Mouse (Mus musculus): ENCODE data around the gene Pcbp3.

Pcbp3 gene

DNA sequence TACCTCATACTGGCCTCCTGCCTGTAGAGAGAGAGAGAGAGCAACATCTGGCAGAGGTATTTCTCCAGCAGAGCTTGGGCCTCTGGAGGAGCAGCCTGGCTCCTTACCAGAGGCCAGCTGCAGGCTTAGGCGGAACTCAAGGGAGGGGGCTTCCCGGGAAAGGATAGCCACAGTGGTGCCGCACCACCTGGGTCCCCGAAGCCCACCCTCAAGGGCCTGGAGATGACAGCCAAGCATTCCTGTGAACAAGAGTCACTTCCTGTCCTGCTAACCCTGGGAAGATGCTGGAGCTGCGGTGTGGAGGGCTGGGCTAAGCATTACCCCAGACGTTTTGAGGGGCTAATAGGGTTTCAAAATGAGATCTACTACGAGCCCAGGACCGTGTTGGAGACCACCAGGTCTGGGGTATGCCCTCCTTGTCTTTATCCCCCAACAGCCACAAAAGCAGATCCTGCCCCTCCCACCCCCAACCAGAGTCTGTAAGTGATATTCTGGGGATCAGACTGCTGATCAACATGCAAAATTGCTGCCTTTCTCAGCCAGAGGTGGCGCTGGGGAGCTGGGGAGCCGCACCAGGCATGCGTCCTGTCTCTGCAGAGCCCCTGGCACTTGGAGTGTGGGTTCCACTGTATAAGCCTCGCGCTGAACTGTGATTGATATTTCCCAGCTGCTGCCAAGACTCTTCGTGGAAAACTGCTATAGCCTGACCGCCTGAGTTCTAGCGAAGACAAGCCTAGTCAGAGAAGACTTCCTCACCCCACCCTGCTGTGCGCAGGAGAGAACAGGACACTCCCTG lies 228.6 kb downstream of the Pcbp3 start:
- ChIA-PET POLR2A (interaction anchor here in 2 of 4 experiments (0.7 to 1.6 kb wide), 7 partner anchors 9 to 388 kb away, joined by 3 to 6 read pairs (median 3); partner anchors contain the start of genes Col6a2 (in 1 of the 2) and Dip2a (in 1 of the 2)), CTCF (interaction anchor here (0.5 to 2.8 kb wide), 27 partner anchors 9 to 1666 kb away, joined by 3 to 14 read pairs (median 4); partner anchors contain the start of gene Col6a2 (in 2 of the 4))

DNA sequence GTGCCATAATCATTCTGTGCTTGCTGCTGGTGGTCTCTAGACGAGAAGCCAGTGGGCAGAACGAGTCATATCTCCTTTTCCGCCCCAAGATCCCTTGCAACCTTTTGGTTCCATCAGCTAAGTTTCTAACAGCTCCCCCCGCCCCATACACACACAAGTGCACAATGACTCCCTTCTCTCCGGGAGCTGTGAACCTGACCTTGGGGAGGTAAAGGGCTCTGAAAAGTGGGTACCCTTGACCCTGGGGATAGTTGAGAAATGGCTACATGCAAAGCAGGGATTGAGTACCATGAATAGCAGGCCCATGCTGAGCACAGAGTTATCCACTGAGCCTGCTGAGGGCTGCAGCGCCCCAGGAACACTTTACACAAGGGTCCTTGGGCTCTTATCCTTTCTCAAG lies 229.3 kb downstream of the Pcbp3 start:
- ChIA-PET POLR2A (interaction anchor here in 3 of 4 experiments (0.8 to 1.6 kb wide), 4 partner anchors 9 to 292 kb away, joined by 3 to 4 read pairs (median 4); partner anchors contain the start of genes AC141477.1 (in 1 of the 3) and Col6a2 (in 1 of the 3)), CTCF (interaction anchor here in 3 of 4 experiments (0.5 to 2.8 kb wide), 13 partner anchors 8 to 340 kb away, joined by 3 to 14 read pairs (median 4); partner anchors contain the start of gene Col6a2 (in 2 of the 3))

DNA sequence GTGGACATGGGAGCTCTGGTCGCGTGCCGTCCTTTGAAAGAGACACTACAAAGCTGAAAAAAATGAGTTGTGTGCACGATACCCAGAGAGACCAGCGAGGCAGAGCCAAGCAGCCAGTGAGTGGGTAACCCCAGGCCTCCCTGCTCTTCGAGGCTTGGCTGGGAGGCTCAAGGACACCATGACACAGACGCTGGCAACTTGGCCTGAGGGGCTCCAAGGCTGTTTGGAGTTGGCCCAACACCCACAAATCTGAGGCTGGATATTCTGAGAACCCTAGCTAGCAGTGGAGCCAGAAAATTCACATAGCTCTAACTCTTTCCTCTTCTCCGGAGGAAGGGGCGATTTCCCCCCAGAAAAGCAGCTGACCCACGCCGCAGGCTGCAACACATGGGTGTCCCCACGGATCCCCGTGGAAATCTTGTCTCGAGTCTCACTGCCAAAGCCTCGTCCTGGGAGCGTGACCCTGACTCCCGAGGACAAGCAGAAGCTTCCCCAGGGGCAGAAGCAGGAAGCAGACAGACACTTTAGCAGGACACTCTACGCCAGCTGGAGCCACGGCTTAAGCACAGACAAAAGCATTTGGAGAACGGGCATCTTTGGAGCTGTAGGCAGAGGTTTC lies 230.0 kb downstream of the Pcbp3 start:
- CTCF ChIA-PET: interaction anchor here in 3 of 4 experiments (0.6 to 2.8 kb wide), 5 partner anchors 108 to 240 kb away, joined by 3 to 14 read pairs (median 3); partner anchors contain the start of gene Col6a2 (in 2 of the 3)
- POLR2A ChIA-PET: interaction anchor here in 2 of 4 experiments (0.8 to 1.6 kb wide), 5 partner anchors 9 to 291 kb away, joined by 3 to 4 read pairs (median 3); partner anchors contain the start of genes AC141477.1 (in 1 of the 2) and Col6a2 (in 1 of the 2)

GRCm38 (mm10) chr10:76729631-76730620 lies 231.8 kb downstream of the Pcbp3 start:
- POLR2A ChIA-PET: no interaction called here
- CTCF ChIA-PET: interaction anchor here in 3 of 4 experiments (0.8 to 2.6 kb wide), 7 partner anchors 107 to 403 kb away, joined by 3 to 18 read pairs (median 8); partner anchors contain the start of gene Col6a2 (in 2 of the 3)

DNA sequence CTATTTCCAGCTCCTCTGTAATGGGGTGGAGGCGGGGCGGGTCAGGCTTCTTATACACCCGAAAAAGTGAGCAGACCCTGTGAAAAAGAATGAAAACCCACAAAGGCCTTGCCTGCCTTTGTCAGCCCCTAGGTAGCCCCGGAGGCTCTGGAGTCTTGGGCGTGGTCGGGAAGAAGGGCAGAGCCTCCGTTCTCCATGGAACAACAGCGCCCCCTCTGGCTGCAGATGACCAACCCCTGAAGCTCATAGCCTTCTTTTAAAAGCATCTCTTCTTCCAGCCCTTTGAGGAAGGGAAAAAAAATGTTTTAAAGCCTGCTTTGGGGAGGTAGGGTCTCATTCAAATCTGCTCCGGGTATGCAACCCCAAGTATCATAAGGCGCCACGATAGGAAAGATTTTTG lies 233.3 kb downstream of the Pcbp3 start:
- ChIA-PET CTCF (interaction anchor here in 3 of 4 experiments (0.6 to 2.7 kb wide), 29 partner anchors 8 to 608 kb away, joined by 3 to 18 read pairs (median 4); partner anchors contain the start of gene Col6a2 (in 3 of the 3)), POLR2A (interaction anchor here in 2 of 4 experiments (0.6 to 1.4 kb wide), 11 partner anchors 10 to 383 kb away, joined by 3 to 4 read pairs (median 3); partner anchors contain the start of genes Col6a2 (in 1 of the 2), Dip2a (in 1 of the 2) and Lss (in 1 of the 2))

DNA sequence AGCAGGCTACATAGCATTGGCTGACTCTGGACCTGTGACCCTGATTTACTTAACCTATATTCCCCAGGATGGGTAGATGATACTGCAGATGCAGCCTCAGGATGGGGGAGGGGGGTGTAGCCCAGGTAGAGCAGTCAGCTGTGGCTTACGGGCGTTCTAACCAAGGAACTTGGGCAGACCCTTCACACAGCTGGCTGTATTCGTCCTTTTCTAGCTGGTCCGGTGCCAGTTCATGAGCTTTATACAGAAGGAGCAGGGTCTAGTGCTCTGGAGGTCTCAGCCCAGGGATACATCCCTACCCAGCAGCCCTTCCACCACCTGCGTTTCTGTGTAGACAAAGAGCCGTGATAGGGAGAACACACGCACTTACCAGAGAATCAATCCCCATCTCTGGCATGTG lies 234.4 kb downstream of the Pcbp3 start:
- CTCF ChIA-PET: interaction anchor here in 3 of 4 experiments (0.6 to 2.7 kb wide), 7 partner anchors 104 to 688 kb away, joined by 3 to 18 read pairs (median 4); partner anchors contain the start of gene Col6a2 (in 1 of the 3)
- POLR2A ChIA-PET: no interaction called here

DNA sequence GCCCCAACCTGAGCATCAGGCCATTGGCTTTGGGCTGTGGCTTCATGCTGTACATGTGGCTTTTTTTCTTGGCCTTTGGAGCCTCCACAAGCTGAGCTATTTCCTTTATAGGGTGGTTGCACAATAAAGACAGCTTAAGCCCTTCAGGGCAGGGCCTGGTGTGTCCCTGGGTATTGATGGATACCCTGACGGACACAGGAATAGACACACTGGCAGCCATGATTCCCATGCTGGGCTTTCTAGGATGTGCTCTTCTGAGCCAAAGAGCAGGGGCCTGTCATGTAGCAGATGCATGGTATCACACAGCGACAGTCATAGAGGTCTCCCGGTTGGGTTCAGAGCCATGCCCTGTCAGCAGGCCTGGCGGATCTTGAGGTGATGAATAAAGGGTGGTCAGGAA lies 234.8 kb downstream of the Pcbp3 start:
- CTCF ChIA-PET: interaction anchor here in 2 of 4 experiments (0.6 to 2.7 kb wide), 2 partner anchors 103 to 688 kb away, joined by 4 to 18 read pairs; partner anchors contain the start of gene Col6a2 (in 1 of the 2)
- POLR2A ChIA-PET: no interaction called here

DNA sequence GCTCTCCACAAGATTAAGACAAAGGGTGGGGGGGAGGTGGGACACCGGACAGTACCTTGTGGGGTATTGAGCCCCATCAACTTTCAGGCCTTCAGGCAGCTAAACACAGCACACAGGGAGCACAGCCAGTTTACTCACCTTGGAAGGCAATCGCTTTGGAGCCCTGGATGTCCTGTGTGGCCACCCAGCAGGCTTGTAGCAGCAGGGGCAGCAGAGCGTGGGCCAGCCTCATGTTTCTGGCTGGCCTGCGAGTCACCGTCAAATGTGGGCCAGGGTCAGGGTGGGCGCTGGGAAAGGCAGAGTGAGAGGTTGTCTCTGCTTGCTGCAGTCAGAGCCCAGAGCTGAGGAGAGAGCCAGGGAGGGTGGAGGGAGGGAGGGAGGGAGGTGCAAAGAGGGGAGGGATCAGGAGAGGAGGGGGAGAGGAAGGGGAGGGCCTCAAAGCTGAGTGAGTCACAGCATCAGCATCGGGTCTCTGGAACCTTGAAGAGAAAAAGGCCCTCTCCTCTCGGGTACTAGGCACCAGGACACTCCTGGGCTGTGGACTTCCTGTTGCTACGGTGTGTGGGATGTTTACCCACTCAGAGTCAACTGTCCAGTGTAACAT lies 235.9 kb downstream of the Pcbp3 start, which contains the start of gene Col6a1:
Col6a1 (minus strand) TSS at position 487 of the 604 bp plus-strand sequence.
- POLR2A ChIA-PET: interaction anchor here in 1 of 4 experiments (0.6 to 2.9 kb wide), 3 partner anchors 13 to 334 kb away, joined by 3 to 11 read pairs (median 4); no protein-coding TSS in a partner anchor
- CTCF ChIA-PET: interaction anchor here in 2 of 4 experiments (0.6 to 1.2 kb wide), 5 partner anchors 11 to 608 kb away, joined by 3 to 4 read pairs (median 3); no protein-coding TSS in a partner anchor

DNA sequence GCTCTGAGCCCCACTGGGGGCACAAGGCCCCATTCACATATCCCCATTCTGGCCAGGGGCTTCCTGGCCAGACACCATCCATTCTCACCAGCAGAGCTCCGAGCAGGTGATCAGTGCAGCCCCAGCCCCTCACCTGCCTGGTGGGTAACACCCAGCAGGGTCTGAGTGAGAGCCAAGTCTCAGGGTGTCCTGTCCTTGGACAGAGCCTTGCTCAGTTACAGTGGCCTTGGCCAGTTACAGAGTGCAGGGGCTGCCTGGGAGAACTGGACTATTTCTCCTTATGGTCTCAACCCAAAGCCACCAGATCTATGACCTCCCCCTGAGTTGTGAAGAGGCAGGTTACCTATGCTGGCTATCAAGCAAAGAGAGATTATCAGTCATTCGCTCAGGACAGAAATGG lies 236.6 kb downstream of the Pcbp3 start:
- CTCF ChIA-PET: interaction anchor here in 2 of 4 experiments (0.6 to 1.2 kb wide), 4 partner anchors 8 to 607 kb away, joined by 3 to 5 read pairs (median 4); no protein-coding TSS in a partner anchor
- POLR2A ChIA-PET: interaction anchor here in 1 of 4 experiments (1.5 to 2.9 kb wide), 2 partner anchors 12 to 59 kb away, joined by 3 to 11 read pairs; no protein-coding TSS in a partner anchor

- POLR2A ChIA-PET: interaction anchor here in 2 of 4 experiments (0.7 to 2.9 kb wide), 4 partner anchors 9 to 110 kb away, joined by 3 to 11 read pairs (median 4); no protein-coding TSS in a partner anchor
- CTCF ChIA-PET: interaction anchor here in 1 of 4 experiments (1.0 to 1.3 kb wide), 3 partner anchors 9 to 315 kb away, joined by 3 to 5 read pairs (median 3); partner anchors contain the start of gene Col6a2
Observed at GRCm38 (mm10) chr10:76724231-76724736, 237.4 kb downstream of the Pcbp3 start.

DNA sequence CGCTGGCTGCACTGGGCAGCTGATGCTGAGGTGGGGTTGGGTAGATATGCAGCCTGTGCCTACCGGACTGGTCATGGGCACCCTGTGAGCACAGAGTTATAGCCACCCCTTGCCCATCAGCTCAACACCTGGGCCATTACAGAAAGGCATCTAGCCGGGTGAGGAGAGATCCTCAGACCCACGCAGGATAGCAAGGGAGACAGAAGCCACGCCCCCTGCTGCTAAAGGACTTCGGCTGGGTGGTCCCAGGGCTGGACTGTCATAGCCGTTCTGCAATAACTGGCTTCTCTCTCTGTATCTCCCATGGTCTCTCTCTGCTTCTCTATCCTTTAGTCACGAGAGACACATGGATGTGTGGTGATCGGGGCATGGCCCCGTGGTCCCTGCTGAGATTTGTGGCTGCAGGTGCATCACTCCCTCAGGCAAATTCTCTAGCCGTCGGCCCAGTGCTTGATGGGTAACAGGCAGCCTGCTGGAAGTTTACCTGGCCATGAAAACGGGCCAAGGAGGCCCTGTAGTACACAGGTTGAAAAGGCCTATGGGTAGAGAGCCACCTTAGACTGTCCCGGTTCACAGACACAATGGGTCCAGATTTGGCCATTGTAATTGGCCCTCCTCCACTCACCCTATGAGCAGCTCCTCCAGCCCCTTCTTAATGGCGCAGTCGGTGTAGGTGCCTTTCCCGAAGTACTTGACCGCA lies 238.8 kb downstream of the Pcbp3 start:
- POLR2A ChIA-PET: interaction anchor here in 2 of 4 experiments (0.5 to 2.9 kb wide), 7 partner anchors 9 to 787 kb away, joined by 3 to 11 read pairs (median 4); partner anchors contain the start of gene Col6a2 (in 1 of the 2)
- CTCF ChIA-PET: interaction anchor here in 3 of 4 experiments (0.5 to 1.3 kb wide), 4 partner anchors 10 to 994 kb away, joined by 3 to 5 read pairs (median 4); no protein-coding TSS in a partner anchor

- CTCF ChIA-PET: no interaction called here
- POLR2A ChIA-PET: no interaction called here
Observed at GRCm38 (mm10) chr10:76721746-76722145, 239.9 kb downstream of the Pcbp3 start.

DNA sequence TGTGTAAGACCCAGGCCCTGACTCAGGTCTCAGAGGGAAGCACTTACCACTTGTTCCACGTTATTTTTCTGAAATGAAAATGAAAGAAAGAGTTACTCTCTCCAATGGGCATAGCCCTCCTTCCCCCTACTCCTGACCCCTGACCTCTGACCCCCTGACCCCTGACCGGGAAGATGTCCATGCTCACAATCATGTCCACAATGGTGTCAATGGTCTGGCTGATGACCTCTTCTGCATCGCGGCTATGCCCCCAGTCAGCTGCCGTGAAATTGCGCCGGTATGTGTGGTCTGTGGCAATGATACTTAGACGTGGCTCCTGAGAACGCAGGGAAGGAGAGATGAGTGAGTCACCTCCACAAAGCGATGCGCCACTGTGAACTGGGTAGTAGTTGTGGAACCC lies 240.5 kb downstream of the Pcbp3 start:
- CTCF ChIA-PET: no interaction called here

GRCm38 (mm10) chr10:76717631-76718030 lies 244.1 kb downstream of the Pcbp3 start:
- POLR2A ChIA-PET: no interaction called here
- CTCF ChIA-PET: no interaction called here

More for the DNA sequence above, 240.5 kb downstream of the Pcbp3 start:
- POLR2A ChIA-PET: no interaction called here

DNA sequence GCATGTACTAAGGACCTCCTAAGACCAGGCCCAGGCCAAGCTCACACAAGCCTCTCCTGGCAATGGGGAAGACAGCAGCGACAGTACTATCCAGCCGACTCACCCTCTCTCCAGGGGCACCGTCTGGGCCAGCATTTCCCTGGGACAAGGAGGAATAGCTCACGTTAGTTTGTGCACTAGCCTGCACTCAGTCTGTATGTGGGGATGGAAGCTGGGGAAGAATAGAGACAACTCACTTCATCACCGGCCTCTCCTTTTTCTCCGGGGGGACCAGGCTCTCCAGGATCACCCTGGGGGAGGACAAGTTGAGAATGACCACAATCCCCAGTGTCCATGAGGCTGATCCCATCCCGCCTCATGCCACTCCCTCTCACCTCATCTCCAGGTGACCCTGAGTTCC lies 244.7 kb downstream of the Pcbp3 start:
- CTCF ChIA-PET: no interaction called here
- POLR2A ChIA-PET: no interaction called here

DNA sequence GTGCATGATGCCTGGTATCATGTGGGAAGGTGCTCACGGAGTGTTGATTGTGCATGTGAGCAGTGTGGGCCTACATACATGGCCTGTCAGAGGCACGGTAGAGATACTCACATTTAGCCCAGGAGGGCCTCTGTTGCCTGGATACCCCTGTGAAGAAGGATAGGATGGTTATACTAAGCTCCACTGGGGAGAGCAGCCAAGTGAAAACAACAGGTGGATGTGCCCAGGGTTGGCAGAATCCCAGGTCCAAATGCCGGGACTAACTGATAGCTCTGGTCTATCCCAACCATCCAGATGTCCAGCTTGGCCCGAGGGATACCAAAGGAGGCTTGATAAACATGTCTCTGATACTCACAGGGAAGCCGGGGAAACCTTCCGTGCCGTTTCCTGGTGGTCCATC lies 247.4 kb downstream of the Pcbp3 start:
- CTCF ChIA-PET: interaction anchor here in 1 of 4 experiments (0.6 kb wide), 1 partner anchor 235 kb away, joined by 6 read pairs; no protein-coding TSS in a partner anchor
- POLR2A ChIA-PET: no interaction called here

Measured in embryonic stem cell, embryonic (primary cell).